Mouse (Mus musculus) midbrain, embryonic 10.5 days (tissue): ENCODE data around the gene Elovl6. TPM values are rescaled to one million over a fixed set of nuclear protein-coding genes. Genes with fewer than 3 reads are reported as not detected.

Experiments
- DNase-seq: peaks from one replicate; pipeline ENCODE4 v3.0.0-alpha.2; 2017; ENCODE audit warnings: low spot score
- H3K27ac ChIP-seq: fragments of 300-500 bp; sonication (generic); replicated peaks from 2 replicates; pipeline ENCODE4 v1.5.1; 2016; ENCODE audit warnings: mild to moderate bottlenecking
- H3K27me3 ChIP-seq: fragments of 300-500 bp; sonication (generic); 2 replicates; pipeline ENCODE4 v1.6.1; 2016; ENCODE audit warnings: low read depth, mild to moderate bottlenecking; ENCODE audit not compliant: poor library complexity, severe bottlenecking
- H3K36me3 ChIP-seq: fragments of 300-500 bp; sonication (generic); 2 replicates; pipeline ENCODE4 v1.6.1; 2016; ENCODE audit warnings: mild to moderate bottlenecking, moderate library complexity
- H3K4me1 ChIP-seq: fragments of 300-500 bp; sonication (generic); 2 replicates; pipeline ENCODE4 v1.6.1; 2016
- H3K4me3 ChIP-seq: fragments of 300-500 bp; sonication (generic); 2 replicates; pipeline ENCODE4 v1.5.1; 2016; ENCODE audit warnings: mild to moderate bottlenecking, moderate library complexity
- H3K9me3 ChIP-seq: fragments of 300-500 bp; sonication (generic); replicated peaks from 2 replicates; pipeline ENCODE4 v1.6.1; 2016; ENCODE audit warnings: mild to moderate bottlenecking
- WGBS: fragments of 180-500 bp; shearing (Covaris S2); methylation state at CpG from one replicate; pipeline ENCODE4 v1.1.7; 2016; 5-methylcytosine and 5-hydroxymethylcytosine counted together
- polyA plus RNA-seq: library from polyadenylated mRNA; unstranded; fragments of >200 nt; fragmentation: Nextera tagmentation; extraction: Ambion mirVana; gene quantifications from 2 replicates; pipeline ENCODE4 v1.2.1, GENCODE M21; 2016

Gene Elovl6
- polyA plus RNA-seq, 1 experiment from 2014 or later, result 39.5 TPM

- no peak overlapping the region for H3K27ac ChIP-seq
- no peak for DNase-seq
- peaks cover 14% of the 10 kb centered on the region; the same call in 1 of the 2 replicates for H3K36me3 ChIP-seq
- H3K27me3 ChIP-seq, result no peaks in the 10 kb centered on the region
- no peak overlapping the region for H3K4me3 ChIP-seq
- peaks cover 12% of the 10 kb centered on the region for H3K4me1 ChIP-seq
- H3K9me3 ChIP-seq, result no peaks in the 10 kb centered on the region
- 93% methylated on average over 6 of the region's 6 CpGs for WGBS
Observed at GRCm38 (mm10) chr3:129596098-129596497, 63.9 kb downstream of the Elovl6 start.

- 80% methylated on average over 9 of the region's 9 CpGs for WGBS
- Histone ChIP-seq H3K27ac (no peak overlapping the region), H3K36me3 (peaks cover 17% of the 10 kb centered on the region), H3K9me3 (no peaks in the 10 kb centered on the region), H3K4me3 (no peak overlapping the region), H3K27me3 (no peaks in the 10 kb centered on the region), H3K4me1 (peaks cover 8% of the 10 kb centered on the region)
- no peak for DNase-seq
Observed at GRCm38 (mm10) chr3:129602289-129602688, 70.1 kb downstream of the Elovl6 start.

- 72% methylated on average over 7 of the region's 7 CpGs for WGBS
- Histone ChIP-seq H3K4me1 (peaks cover 6% of the 10 kb centered on the region), H3K4me3 (no peak overlapping the region), H3K27me3 (no peaks in the 10 kb centered on the region), H3K27ac (no peak overlapping the region), H3K36me3 (peaks cover 43% of the 10 kb centered on the region), H3K9me3 (no peaks in the 10 kb centered on the region)
- no peak for DNase-seq
Observed at GRCm38 (mm10) chr3:129605487-129605886, 73.3 kb downstream of the Elovl6 start.

- Histone ChIP-seq H3K27me3 (no peaks in the 10 kb centered on the region), H3K4me1 (peaks cover 6% of the 10 kb centered on the region), H3K4me3 (no peak overlapping the region), H3K36me3 (peaks cover 47% of the 10 kb centered on the region), H3K27ac (no peak overlapping the region), H3K9me3 (no peaks in the 10 kb centered on the region)
- DNase-seq, result no peak
- 71% methylated on average over 6 of the region's 6 CpGs for WGBS
Observed at GRCm38 (mm10) chr3:129605934-129606333, 73.8 kb downstream of the Elovl6 start.

- Histone ChIP-seq H3K27me3 (no peaks in the 10 kb centered on the region), H3K4me3 (no peak overlapping the region), H3K36me3 (peaks cover 35% of the 10 kb centered on the region), H3K4me1 (no peaks in the 10 kb centered on the region), H3K27ac (no peak overlapping the region), H3K9me3 (no peaks in the 10 kb centered on the region)
- DNase-seq, result no peak
- 92% methylated on average over 8 of the region's 8 CpGs for WGBS
Observed at GRCm38 (mm10) chr3:129611626-129612025, 79.5 kb downstream of the Elovl6 start.

- 95% methylated on average over 25 of the region's 25 CpGs for WGBS
- no peak overlapping the region for H3K27ac ChIP-seq
- no peaks in the 10 kb centered on the region for H3K9me3 ChIP-seq
- no peaks in the 10 kb centered on the region for H3K27me3 ChIP-seq
- H3K4me3 ChIP-seq, result no peak overlapping the region
- peaks cover 36% of the 10 kb centered on the region for H3K36me3 ChIP-seq
- DNase-seq, result no peak
- H3K4me1 ChIP-seq, result no peaks in the 10 kb centered on the region
Observed at GRCm38 (mm10) chr3:129612311-129613097, 80.3 kb downstream of the Elovl6 start.

- Histone ChIP-seq H3K4me1 (no peaks in the 10 kb centered on the region), H3K36me3 (peaks cover 35% of the 10 kb centered on the region)
- WGBS, result 91% methylated on average over 7 of the region's 7 CpGs
Observed at GRCm38 (mm10) chr3:129613756-129614155, 81.6 kb downstream of the Elovl6 start.

GRCm38 (mm10) chr3:129614216-129614615 lies 82.1 kb downstream of the Elovl6 start:
- Histone ChIP-seq H3K27ac (no peak overlapping the region), H3K4me3 (no peak overlapping the region), H3K9me3 (no peaks in the 10 kb centered on the region), H3K4me1 (no peaks in the 10 kb centered on the region), H3K36me3 (peaks cover 34% of the 10 kb centered on the region), H3K27me3 (no peaks in the 10 kb centered on the region)
- no peak for DNase-seq
- WGBS, result 91% methylated on average over 2 of the region's 2 CpGs

More at GRCm38 (mm10) chr3:129613756-129614155, 81.6 kb downstream of the Elovl6 start:
- H3K27me3 ChIP-seq, result no peaks in the 10 kb centered on the region
- no peaks in the 10 kb centered on the region for H3K9me3 ChIP-seq
- DNase-seq, result no peak
- H3K27ac ChIP-seq, result no peak overlapping the region
- H3K4me3 ChIP-seq, result no peak overlapping the region

- 92% methylated on average over 11 of the region's 11 CpGs for WGBS
- H3K4me3 ChIP-seq, result no peak overlapping the region
- no peaks in the 10 kb centered on the region for H3K4me1 ChIP-seq
- no peak overlapping the region for H3K27ac ChIP-seq
- H3K27me3 ChIP-seq, result no peaks in the 10 kb centered on the region
- DNase-seq, result no peak
- H3K9me3 ChIP-seq, result no peaks in the 10 kb centered on the region
- H3K36me3 ChIP-seq, result peaks cover 31% of the 10 kb centered on the region
Observed at GRCm38 (mm10) chr3:129617450-129617849, 85.3 kb downstream of the Elovl6 start.

GRCm38 (mm10) chr3:129619194-129619775 lies 87.1 kb downstream of the Elovl6 start:
- no peaks in the 10 kb centered on the region for H3K27me3 ChIP-seq
- WGBS, result 91% methylated on average over 16 of the region's 16 CpGs
- no peaks in the 10 kb centered on the region for H3K4me1 ChIP-seq
- no peak overlapping the region for H3K27ac ChIP-seq
- DNase-seq, result no peak
- H3K36me3 ChIP-seq, result peaks cover 31% of the 10 kb centered on the region
- no peaks in the 10 kb centered on the region for H3K9me3 ChIP-seq
- no peak overlapping the region for H3K4me3 ChIP-seq

- 94% methylated on average over 3 of the region's 3 CpGs for WGBS
- Histone ChIP-seq H3K4me3 (no peak overlapping the region), H3K36me3 (peaks cover 32% of the 10 kb centered on the region), H3K27me3 (no peaks in the 10 kb centered on the region), H3K9me3 (no peaks in the 10 kb centered on the region), H3K27ac (no peak overlapping the region), H3K4me1 (0 out of 2 replicates have a peak, but pooled peaks cover under 1% of the 10 kb centered on the region)
- DNase-seq, result no peak
Observed at GRCm38 (mm10) chr3:129620802-129621201, 88.6 kb downstream of the Elovl6 start.

- peaks cover 34% of the 10 kb centered on the region for H3K36me3 ChIP-seq
- no peak for DNase-seq
Observed at GRCm38 (mm10) chr3:129621255-129621654, 89.1 kb downstream of the Elovl6 start.

GRCm38 (mm10) chr3:129622120-129622519 lies 90.0 kb downstream of the Elovl6 start:
- H3K4me1 ChIP-seq, result 0 out of 2 replicates have a peak, but pooled peaks cover 3% of the 10 kb centered on the region
- H3K27me3 ChIP-seq, result no peaks in the 10 kb centered on the region
- H3K36me3 ChIP-seq, result peaks cover 33% of the 10 kb centered on the region
- 73% methylated on average over 9 of the region's 9 CpGs for WGBS
- DNase-seq, result peak; percentile 20
- H3K9me3 ChIP-seq, result no peaks in the 10 kb centered on the region
- H3K27ac ChIP-seq, result no peak overlapping the region
- H3K4me3 ChIP-seq, result no peak overlapping the region

More at GRCm38 (mm10) chr3:129621255-129621654, 89.1 kb downstream of the Elovl6 start:
- H3K4me3 ChIP-seq, result no peak overlapping the region
- H3K9me3 ChIP-seq, result no peaks in the 10 kb centered on the region
- no peak overlapping the region for H3K27ac ChIP-seq
- WGBS, result 79% methylated on average over 5 of the region's 5 CpGs
- H3K4me1 ChIP-seq, result 0 out of 2 replicates have a peak, but pooled peaks cover 3% of the 10 kb centered on the region
- no peaks in the 10 kb centered on the region for H3K27me3 ChIP-seq
